Mouse (Mus musculus) frontal cortex, postnatal 25 days (tissue): ENCODE measurements at regions not wholly inside any gene's neighbourhood (a gene's known extent, or its start where the extent isn't known, plus 50 kb on each side); places are given as distances from the start of the nearest gene placed in this dataset.

Source experiments
- DNase-seq, 2 experiments: peaks; one replicate each; pipeline ENCODE4 v3.0.0; 2022; ENCODE audit warnings: low spot score in 2 of 2

GRCm38 (mm10) chr3:80255304-80255703 is 371.0 kb downstream of the Fam198b start:
- DNase-seq, result no peak

GRCm38 (mm10) chr3:80256383-80256782 is 372.1 kb downstream of the Fam198b start:
- DNase-seq, result no peak

- no peak for DNase-seq
Measured at GRCm38 (mm10) chr3:80263095-80263494, 378.8 kb downstream of the Fam198b start.

GRCm38 (mm10) chr3:80284656-80285055 is 400.3 kb downstream of the Fam198b start:
- DNase-seq, result no peak

- no peak for DNase-seq
Measured at GRCm38 (mm10) chr3:80285246-80285645, 400.9 kb downstream of the Fam198b start.

GRCm38 (mm10) chr3:80293485-80293884 is 409.2 kb downstream of the Fam198b start:
- DNase-seq, result no peak

- DNase-seq, result no peak
Measured at GRCm38 (mm10) chr3:80307632-80308031, 423.3 kb downstream of the Fam198b start.

GRCm38 (mm10) chr3:80309931-80310330 is 425.6 kb downstream of the Fam198b start:
- DNase-seq, result no peak

- DNase-seq, result no peak
Measured at GRCm38 (mm10) chr3:80311689-80312088, 427.4 kb downstream of the Fam198b start.

- DNase-seq, result no peak
Measured at GRCm38 (mm10) chr3:80322291-80322690, 438.0 kb downstream of the Fam198b start.

GRCm38 (mm10) chr3:80324726-80325125 is 440.4 kb downstream of the Fam198b start:
- no peak for DNase-seq

- DNase-seq, result no peak
Measured at GRCm38 (mm10) chr3:80331776-80332175, 447.4 kb downstream of the Fam198b start.

- no peak for DNase-seq
Measured at GRCm38 (mm10) chr3:80334446-80334893, 450.1 kb downstream of the Fam198b start.

GRCm38 (mm10) chr3:80336123-80336674 is 451.9 kb downstream of the Fam198b start:
- no peak for DNase-seq

GRCm38 (mm10) chr3:80367972-80368371 is 434.7 kb downstream of the Gria2 start:
- no peak for DNase-seq

GRCm38 (mm10) chr3:80369214-80369941 is 433.3 kb downstream of the Gria2 start:
- no peak for DNase-seq

- no peak for DNase-seq
Measured at GRCm38 (mm10) chr3:80372436-80372835, 430.2 kb downstream of the Gria2 start.

- no peak for DNase-seq
Measured at GRCm38 (mm10) chr3:80385986-80386385, 416.6 kb downstream of the Gria2 start.

GRCm38 (mm10) chr3:80396240-80396639 is 406.4 kb downstream of the Gria2 start:
- no peak for DNase-seq

- DNase-seq, result no peak
Measured at GRCm38 (mm10) chr3:80420453-80420852, 382.2 kb downstream of the Gria2 start.

GRCm38 (mm10) chr3:80421461-80421860 is 381.2 kb downstream of the Gria2 start:
- DNase-seq, result no peak

GRCm38 (mm10) chr3:80422106-80422505 is 380.5 kb downstream of the Gria2 start:
- DNase-seq, result no peak

- DNase-seq, result peak in 1 of 2 experiments; percentile 7
Measured at GRCm38 (mm10) chr3:80422646-80423045, 380.0 kb downstream of the Gria2 start.
